Mouse (Mus musculus): ENCODE measurements around the gene Tmem19. TPM values are rescaled to one million over a fixed set of nuclear protein-coding genes. Genes with fewer than 3 reads are reported as not detected.

Gene Tmem19
- total RNA-seq, 2 experiments from 2014 or later, result 38.3 to 40.2 TPM

DNA sequence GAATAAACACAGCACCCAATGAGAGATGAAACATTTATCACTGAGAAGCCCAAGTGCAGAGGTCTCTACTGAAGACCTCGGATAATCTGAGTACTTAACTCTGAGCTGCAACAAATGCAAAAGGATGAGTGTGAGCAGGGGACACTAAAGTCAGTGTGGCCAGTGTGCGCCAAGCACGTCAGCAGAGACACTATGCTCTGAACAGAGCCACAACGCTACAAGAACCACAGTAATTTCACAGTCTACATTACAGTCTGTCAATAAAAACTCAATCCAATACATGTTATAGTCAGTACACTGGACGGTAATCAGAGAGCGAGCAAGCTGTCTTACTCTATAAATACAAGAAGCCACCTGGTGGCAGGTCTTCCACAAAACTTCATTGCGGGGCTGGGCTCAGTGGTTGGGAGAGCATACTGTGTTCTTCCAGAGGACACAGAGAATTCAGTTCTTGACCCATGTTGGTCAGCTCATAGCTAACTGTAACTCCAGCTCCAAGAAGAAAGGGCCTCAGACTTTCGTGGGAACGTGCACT, 65.8 kb downstream of the Tmem19 start:
- TF ChIP-seq CTCF (IDR thresholded peaks at IDR 0.05), result no peak; the same call in 1 of the 2 replicates
- no peak for DNase-seq (ENCODE audit: extremely low spot score in 1 of 2, low spot score in 2 of 2)
- Histone ChIP-seq H3K4me3 (no peak overlapping the region), H3K27ac (no peak overlapping the region)
- intact Hi-C loops (cut with DNase I), result no loop called here

GRCm38 (mm10) chr10:115295162-115295561, 67.1 kb downstream of the Tmem19 start:
- TF ChIP-seq CTCF (IDR thresholded peaks at IDR 0.05), result no peak
- Histone ChIP-seq H3K27ac (no peak overlapping the region), H3K4me3 (no peak overlapping the region)
- no peak for DNase-seq (ENCODE audit: extremely low spot score in 1 of 2, low spot score in 2 of 2)
- intact Hi-C loops (cut with DNase I), result no loop called here

DNA sequence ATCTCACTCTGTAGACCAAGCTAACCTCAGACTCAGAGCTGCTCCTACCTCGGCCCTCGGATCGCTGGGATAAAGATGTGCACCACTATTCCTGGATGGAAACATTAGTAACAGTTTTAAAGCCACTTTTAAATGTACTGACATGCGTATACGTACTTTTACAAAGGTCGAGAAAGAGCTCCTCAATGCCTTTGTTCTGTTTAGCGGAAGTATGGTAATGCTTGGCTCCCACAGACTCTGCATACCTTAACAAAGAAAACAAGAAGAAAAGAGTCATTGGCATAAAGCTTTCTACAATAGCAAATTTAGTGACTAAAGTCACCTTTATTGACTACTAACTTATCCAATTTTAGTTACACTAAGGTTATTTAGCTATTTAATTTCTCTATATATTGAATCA, 67.6 kb downstream of the Tmem19 start:
- intact Hi-C loops (cut with DNase I), result no loop called here
- TF ChIP-seq CTCF (IDR thresholded peaks at IDR 0.05), result no peak
- Histone ChIP-seq H3K27ac (no peak overlapping the region), H3K4me3 (no peak overlapping the region)
- DNase-seq (ENCODE audit: extremely low spot score in 1 of 2, low spot score in 2 of 2), result no peak

DNA sequence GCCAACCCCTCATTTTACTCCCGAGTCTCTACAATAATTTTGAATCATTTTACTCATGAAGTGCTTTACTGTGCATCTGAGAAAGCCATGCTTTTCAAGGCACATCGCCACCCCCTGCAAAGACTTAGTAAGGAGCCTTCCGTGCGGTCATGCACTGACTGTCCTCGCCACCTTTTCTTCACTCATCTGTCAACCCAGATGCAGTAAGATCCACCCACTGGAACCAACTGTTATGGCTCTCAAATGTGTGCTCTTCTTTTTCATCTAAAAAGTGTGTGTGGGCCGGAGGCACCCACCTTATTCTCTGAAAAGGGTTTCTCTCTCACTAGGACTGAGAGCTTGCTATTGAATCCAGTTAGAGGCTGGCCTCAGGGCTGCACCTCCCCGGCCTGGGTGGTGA, 68.4 kb downstream of the Tmem19 start:
- no peak overlapping the region for H3K4me3 ChIP-seq
- no peak overlapping the region for H3K27ac ChIP-seq
- TF ChIP-seq CTCF (IDR thresholded peaks at IDR 0.05), result no peak
- intact Hi-C loops (cut with DNase I), result no loop called here
- no peak for DNase-seq (ENCODE audit: extremely low spot score in 1 of 2, low spot score in 2 of 2)

- intact Hi-C loops (cut with DNase I), result no loop called here
- Histone ChIP-seq H3K27ac (no peak overlapping the region), H3K4me3 (no peak overlapping the region)
- no peak for TF ChIP-seq CTCF (IDR thresholded peaks at IDR 0.05)
- DNase-seq (ENCODE audit: extremely low spot score in 1 of 2, low spot score in 2 of 2), result no peak
Observed at GRCm38 (mm10) chr10:115290671-115291070, 71.6 kb downstream of the Tmem19 start.

Other genes with a start within 250 kb of the Tmem19 start
- under 1 TPM; 0.72 to 0.79 TPM for gene Tph2, start 177.5 kb downstream of the Tmem19 start, total RNA-seq (2021)
- gene Tbc1d15, start 111.0 kb downstream of the Tmem19 start, total RNA-seq (2021), result 10 to 100 TPM; 53.6 to 56.9 TPM
- gene Rab21, start 46.9 kb downstream of the Tmem19 start, total RNA-seq (2021), result 10 to 100 TPM; 53.1 to 57.6 TPM
- gene Thap2, start 21.9 kb upstream of the Tmem19 start, total RNA-seq (2021), result 10 to 100 TPM; 13.0 to 14.5 TPM
- gene Zfc3h1, start 22.5 kb upstream of the Tmem19 start, total RNA-seq (2021), result 10 to 100 TPM; 54.6 to 61.2 TPM
- gene A930009A15Rik, start 207.5 kb upstream of the Tmem19 start, total RNA-seq (2021), result under 1 TPM in 1 of 2 experiments, not detected in 1; 0.70 TPM
- 1 to 10 TPM; 3.2 to 6.2 TPM for gene Lgr5, start 225.3 kb upstream of the Tmem19 start, total RNA-seq (2021)